Mouse (Mus musculus): Measurements from ENCODE around the gene Pde6h. TPM values are rescaled to one million over a fixed set of nuclear protein-coding genes. Genes with fewer than 3 reads are reported as not detected.

Pde6h gene
- total and polyA plus RNA-seq, 2 experiments from 2014 or later = 1.3 TPM; not detected in 1

GRCm38 (mm10) chr6:136988536-136989060 lies 65.0 kb downstream of the Pde6h start:
- ATAC-seq (no peak), DNase-seq (ENCODE audit: low spot score) (no peak)
- TF ChIP-seq CTCF (IDR thresholded peaks at IDR 0.05; ENCODE audit: low read depth) = no peak

GRCm38 (mm10) chr6:136989824-136990497 lies 66.3 kb downstream of the Pde6h start:
- TF ChIP-seq CTCF (IDR thresholded peaks at IDR 0.05; ENCODE audit: low read depth) = no peak
- Histone ChIP-seq H3K27ac (no peak overlapping the region), H3K27me3 (ENCODE audit: insufficient read depth, low read length) (no peaks in the 10 kb centered on the region), H3K9ac (replicated peaks; ENCODE audit: low read length) (no peak overlapping the region), H3K9me3 (ENCODE audit: low read length) (no peaks in the 10 kb centered on the region), H3K36me3 (ENCODE audit: insufficient read depth, low read length) (no peaks in the 10 kb centered on the region), H3K4me3 (ENCODE audit: low read length) (no peak overlapping the region), H3K4me1 (ENCODE audit: insufficient read depth, low read length) (no peaks in the 10 kb centered on the region), H3K4me2 (ENCODE audit: low read depth, low read length) (no peak overlapping the region)
- 35% methylated on average over 11 of the region's 11 CpGs for WGBS
- DNase-seq (ENCODE audit: low spot score) = no peak
- ATAC-seq = no peak; the same call in 1 of the 2 replicates

More at GRCm38 (mm10) chr6:136988536-136989060, 65.0 kb downstream of the Pde6h start:
- Histone ChIP-seq H3K27me3 (ENCODE audit: insufficient read depth, low read length) (no peaks in the 10 kb centered on the region), H3K27ac (no peak overlapping the region), H3K9ac (replicated peaks; ENCODE audit: low read length) (no peak overlapping the region), H3K4me1 (ENCODE audit: insufficient read depth, low read length) (no peaks in the 10 kb centered on the region), H3K4me3 (ENCODE audit: low read length) (no peak overlapping the region), H3K9me3 (ENCODE audit: low read length) (no peaks in the 10 kb centered on the region), H3K4me2 (ENCODE audit: low read depth, low read length) (no peak overlapping the region), H3K36me3 (ENCODE audit: insufficient read depth, low read length) (no peaks in the 10 kb centered on the region)
- 89% methylated on average over 7 of the region's 7 CpGs for WGBS

GRCm38 (mm10) chr6:136990557-136990956 lies 66.9 kb downstream of the Pde6h start:
- no peaks in the 10 kb centered on the region for H3K27me3 ChIP-seq (ENCODE audit: insufficient read depth, low read length)
- 57% methylated on average over 8 of the region's 8 CpGs for WGBS
- H3K9me3 ChIP-seq (ENCODE audit: low read length) = no peaks in the 10 kb centered on the region
- no peaks in the 10 kb centered on the region for H3K4me1 ChIP-seq (ENCODE audit: insufficient read depth, low read length)
- TF ChIP-seq CTCF (IDR thresholded peaks at IDR 0.05; ENCODE audit: low read depth) = no peak
- no peak overlapping the region for H3K4me3 ChIP-seq (ENCODE audit: low read length)
- ATAC-seq (no peak), DNase-seq (ENCODE audit: low spot score) (no peak)
- no peaks in the 10 kb centered on the region for H3K36me3 ChIP-seq (ENCODE audit: insufficient read depth, low read length)
- H3K27ac ChIP-seq = no peak overlapping the region
- H3K9ac ChIP-seq (replicated peaks; ENCODE audit: low read length) = no peak overlapping the region
- no peak overlapping the region for H3K4me2 ChIP-seq (ENCODE audit: low read depth, low read length)

- no peak for TF ChIP-seq CTCF (IDR thresholded peaks at IDR 0.05; ENCODE audit: low read depth)
- H3K4me1 ChIP-seq (ENCODE audit: insufficient read depth, low read length) = no peaks in the 10 kb centered on the region
- H3K27me3 ChIP-seq (ENCODE audit: insufficient read depth, low read length) = no peaks in the 10 kb centered on the region
- H3K27ac ChIP-seq = no peak overlapping the region
- no peak overlapping the region for H3K9ac ChIP-seq (replicated peaks; ENCODE audit: low read length)
- H3K9me3 ChIP-seq (ENCODE audit: low read length) = no peaks in the 10 kb centered on the region
- H3K4me2 ChIP-seq (ENCODE audit: low read depth, low read length) = no peak overlapping the region
- WGBS = 82% methylated on average over 4 of the region's 4 CpGs
- H3K4me3 ChIP-seq (ENCODE audit: low read length) = no peak overlapping the region
- ATAC-seq (no peak), DNase-seq (ENCODE audit: low spot score) (no peak)
- H3K36me3 ChIP-seq (ENCODE audit: insufficient read depth, low read length) = no peaks in the 10 kb centered on the region
Measured at GRCm38 (mm10) chr6:136993574-136993973, 69.9 kb downstream of the Pde6h start.

- 65% methylated on average over 8 of the region's 8 CpGs for WGBS
- ATAC-seq (no peak), DNase-seq (ENCODE audit: low spot score) (no peak)
- H3K36me3 ChIP-seq (ENCODE audit: insufficient read depth, low read length) = no peaks in the 10 kb centered on the region
- no peaks in the 10 kb centered on the region for H3K27me3 ChIP-seq (ENCODE audit: insufficient read depth, low read length)
- H3K9me3 ChIP-seq (ENCODE audit: low read length) = no peaks in the 10 kb centered on the region
- no peaks in the 10 kb centered on the region for H3K4me1 ChIP-seq (ENCODE audit: insufficient read depth, low read length)
- H3K27ac ChIP-seq = no peak overlapping the region
- H3K4me2 ChIP-seq (ENCODE audit: low read depth, low read length) = no peak overlapping the region
- H3K4me3 ChIP-seq (ENCODE audit: low read length) = no peak overlapping the region
- peak; percentile 57 for TF ChIP-seq CTCF (IDR thresholded peaks at IDR 0.05; ENCODE audit: low read depth)
- no peak overlapping the region for H3K9ac ChIP-seq (replicated peaks; ENCODE audit: low read length)
Measured at GRCm38 (mm10) chr6:136995533-136995932, 71.9 kb downstream of the Pde6h start.

- ATAC-seq = no peak
- H3K36me3 ChIP-seq (ENCODE audit: insufficient read depth, low read length) = no peaks in the 10 kb centered on the region
- H3K4me3 ChIP-seq (ENCODE audit: low read length) = no peak overlapping the region
- no peak overlapping the region for H3K4me2 ChIP-seq (ENCODE audit: low read depth, low read length)
- H3K4me1 ChIP-seq (ENCODE audit: insufficient read depth, low read length) = no peaks in the 10 kb centered on the region
- TF ChIP-seq CTCF (IDR thresholded peaks at IDR 0.05; ENCODE audit: low read depth) = no peak
- no peak for DNase-seq (ENCODE audit: low spot score)
- no peaks in the 10 kb centered on the region for H3K9me3 ChIP-seq (ENCODE audit: low read length)
- WGBS = 55% methylated on average over 5 of the region's 5 CpGs
- H3K9ac ChIP-seq (replicated peaks; ENCODE audit: low read length) = no peak overlapping the region
- no peaks in the 10 kb centered on the region for H3K27me3 ChIP-seq (ENCODE audit: insufficient read depth, low read length)
- H3K27ac ChIP-seq = no peak overlapping the region
Measured at GRCm38 (mm10) chr6:136996336-136996735, 72.7 kb downstream of the Pde6h start.

GRCm38 (mm10) chr6:136998181-136998580 lies 74.5 kb downstream of the Pde6h start:
- TF ChIP-seq CTCF (IDR thresholded peaks at IDR 0.05; ENCODE audit: low read depth) = no peak
- H3K4me3 ChIP-seq (ENCODE audit: low read length) = no peak overlapping the region
- no peak overlapping the region for H3K27ac ChIP-seq
- no peaks in the 10 kb centered on the region for H3K27me3 ChIP-seq (ENCODE audit: insufficient read depth, low read length)
- H3K36me3 ChIP-seq (ENCODE audit: insufficient read depth, low read length) = no peaks in the 10 kb centered on the region
- H3K4me2 ChIP-seq (ENCODE audit: low read depth, low read length) = no peak overlapping the region
- no peak overlapping the region for H3K9ac ChIP-seq (replicated peaks; ENCODE audit: low read length)
- DNase-seq (ENCODE audit: low spot score) (no peak), ATAC-seq (no peak)
- no peaks in the 10 kb centered on the region for H3K9me3 ChIP-seq (ENCODE audit: low read length)
- WGBS = 76% methylated on average over 7 of the region's 7 CpGs
- H3K4me1 ChIP-seq (ENCODE audit: insufficient read depth, low read length) = no peaks in the 10 kb centered on the region

Data from hindbrain, postnatal 0 days (tissue).